Mouse (Mus musculus): ENCODE results near the gene Pitpnc1. TPM values are rescaled to one million over a fixed set of nuclear protein-coding genes. Genes with fewer than 3 reads are reported as not detected.

The Pitpnc1 gene
- total RNA-seq, 1 experiment from 2014 or later = 20.4 TPM

DNA sequence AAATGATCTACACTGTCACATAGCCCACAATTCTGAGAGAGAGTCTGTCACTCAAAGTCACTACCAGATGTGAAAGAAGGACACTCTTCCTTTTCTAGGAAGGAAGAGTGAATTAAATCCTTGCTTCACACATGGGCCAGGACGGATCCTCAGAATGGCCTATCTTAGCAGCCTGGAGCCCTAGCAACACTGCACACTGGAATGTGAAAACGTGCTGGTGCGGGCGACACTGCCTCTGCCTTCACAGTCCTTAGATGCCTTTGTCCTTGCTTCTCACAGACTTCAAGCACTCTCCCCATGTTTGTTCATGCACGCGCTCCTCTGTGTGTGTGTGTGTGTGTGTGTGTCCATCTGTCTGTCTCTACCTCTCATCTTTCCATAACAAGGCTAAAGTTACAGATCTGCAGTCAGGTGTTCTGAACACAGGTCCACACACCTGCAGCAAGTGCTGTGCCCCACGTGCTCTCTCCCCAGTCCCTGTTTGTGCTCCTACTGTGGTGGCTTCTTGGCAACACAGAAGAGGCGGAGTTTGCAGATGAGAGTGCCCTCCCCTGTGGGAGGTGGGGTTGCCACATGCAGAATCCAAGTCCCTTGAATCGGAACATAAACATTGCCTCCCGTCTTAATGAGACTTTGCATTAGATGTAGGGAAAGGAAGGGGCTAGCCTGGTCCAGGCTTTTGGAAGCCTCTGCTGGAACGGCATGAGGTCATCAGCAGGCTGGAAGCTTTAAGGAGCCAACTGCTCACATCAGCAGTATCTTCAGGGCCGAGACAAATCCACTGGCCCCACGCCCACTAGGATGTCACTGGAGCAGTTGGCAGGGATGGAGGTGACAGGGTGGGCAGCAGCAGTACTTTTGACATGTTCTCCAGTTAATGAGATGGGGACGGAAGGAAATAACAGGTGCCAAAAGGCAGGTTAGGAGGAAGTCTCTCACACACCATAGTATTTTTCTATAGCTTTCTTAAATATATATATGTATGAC, 144.5 kb downstream of the Pitpnc1 start:
- no peak for DNase-seq

DNA sequence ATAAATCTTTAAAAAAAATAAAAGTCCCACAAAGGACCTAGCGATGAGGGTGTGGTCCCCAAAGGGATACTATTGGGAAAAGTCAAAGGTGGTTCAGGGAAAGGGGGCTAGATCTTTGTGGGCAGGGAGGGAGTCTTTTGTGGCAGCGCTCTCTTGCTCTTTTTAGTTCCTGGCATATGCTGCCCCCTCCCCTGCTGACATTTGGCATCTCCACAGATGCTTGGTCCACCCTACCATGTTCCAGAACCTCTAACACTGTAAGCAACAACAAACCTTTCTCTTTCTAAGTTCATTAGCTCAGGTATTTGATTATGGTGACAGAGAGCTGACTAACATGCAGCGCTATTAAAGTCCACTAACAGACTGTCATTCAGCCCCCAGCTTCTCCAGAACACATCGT, 145.3 kb downstream of the Pitpnc1 start:
- no peak for DNase-seq

DNA sequence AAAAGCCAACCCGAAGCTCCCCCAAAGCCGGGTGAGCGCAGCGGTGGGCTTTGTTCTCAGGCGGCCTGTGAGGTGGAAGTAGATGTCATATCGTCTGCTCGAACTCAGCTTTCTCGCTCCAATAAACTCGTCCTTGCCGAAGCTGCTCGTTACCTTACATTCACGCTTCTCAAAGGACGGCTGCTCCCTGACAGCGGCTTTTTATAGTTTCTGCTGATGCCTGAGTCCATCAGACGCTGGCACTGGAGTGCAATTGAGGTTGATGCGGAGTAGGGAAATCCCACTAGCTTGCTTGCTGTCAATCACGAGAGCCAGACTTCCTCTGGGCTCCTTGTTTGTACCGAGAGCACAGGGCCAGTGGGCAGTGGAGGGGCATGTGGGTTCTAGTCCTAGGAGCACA, 147.3 kb downstream of the Pitpnc1 start:
- DNase-seq = no peak

DNA sequence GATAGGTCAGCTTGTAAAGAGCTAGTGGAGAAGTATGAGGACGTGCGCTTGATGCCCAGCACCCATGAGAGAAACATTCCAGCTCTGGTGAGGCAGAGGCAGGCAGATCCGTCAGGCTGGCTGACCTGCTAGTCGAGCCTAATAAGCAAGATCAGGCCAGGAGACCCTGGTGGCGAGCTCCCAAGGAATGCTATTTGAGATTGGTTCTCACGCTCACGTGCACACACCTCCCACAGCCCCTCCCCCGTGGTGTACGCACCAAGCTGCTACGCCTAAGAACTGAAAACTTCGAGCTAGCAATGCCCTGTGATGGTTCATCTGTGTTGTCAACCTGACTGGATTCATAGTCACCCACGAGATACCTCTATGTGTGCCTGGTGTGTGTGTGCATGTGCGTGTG, 148.3 kb downstream of the Pitpnc1 start:
- DNase-seq = no peak

DNA sequence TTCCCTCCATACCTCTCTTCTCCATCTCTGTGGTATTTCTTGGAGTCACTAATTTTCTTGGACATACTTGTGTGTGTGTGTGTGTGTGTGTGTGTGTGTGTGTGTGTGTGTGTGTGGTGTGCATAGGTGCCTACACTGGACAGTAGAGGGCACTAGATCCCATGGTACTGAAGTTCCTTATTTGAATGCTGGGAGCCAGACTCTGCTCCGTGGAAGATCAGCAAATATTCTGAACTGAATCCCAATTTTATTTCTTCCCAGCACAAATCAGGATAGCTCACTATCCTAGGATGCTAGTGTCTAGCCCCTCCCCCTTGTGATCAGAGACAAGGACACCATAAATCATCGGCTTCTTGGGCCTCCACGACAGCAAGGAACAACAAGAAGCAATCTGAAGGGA, 148.7 kb downstream of the Pitpnc1 start:
- no peak for DNase-seq

DNA sequence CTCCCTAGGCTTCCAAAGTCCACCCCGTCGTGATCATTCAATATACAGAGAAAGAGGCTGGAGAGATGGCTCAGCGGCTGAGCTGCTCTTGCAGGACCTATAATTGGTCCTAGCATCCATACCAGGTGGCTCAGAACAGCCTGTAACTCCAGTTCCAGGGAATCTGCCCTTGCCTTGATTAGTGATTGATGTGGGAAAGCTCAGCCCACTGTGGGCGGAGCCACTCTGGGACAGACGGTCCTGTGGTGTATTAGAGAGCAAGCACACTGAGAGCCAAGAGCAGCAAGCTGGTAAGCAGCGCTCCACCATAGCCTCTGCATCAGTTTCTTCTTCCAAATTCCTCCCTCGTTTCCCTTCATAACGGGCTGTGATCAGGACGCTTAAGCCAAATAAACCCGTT, 150.6 kb downstream of the Pitpnc1 start:
- DNase-seq = no peak

DNA sequence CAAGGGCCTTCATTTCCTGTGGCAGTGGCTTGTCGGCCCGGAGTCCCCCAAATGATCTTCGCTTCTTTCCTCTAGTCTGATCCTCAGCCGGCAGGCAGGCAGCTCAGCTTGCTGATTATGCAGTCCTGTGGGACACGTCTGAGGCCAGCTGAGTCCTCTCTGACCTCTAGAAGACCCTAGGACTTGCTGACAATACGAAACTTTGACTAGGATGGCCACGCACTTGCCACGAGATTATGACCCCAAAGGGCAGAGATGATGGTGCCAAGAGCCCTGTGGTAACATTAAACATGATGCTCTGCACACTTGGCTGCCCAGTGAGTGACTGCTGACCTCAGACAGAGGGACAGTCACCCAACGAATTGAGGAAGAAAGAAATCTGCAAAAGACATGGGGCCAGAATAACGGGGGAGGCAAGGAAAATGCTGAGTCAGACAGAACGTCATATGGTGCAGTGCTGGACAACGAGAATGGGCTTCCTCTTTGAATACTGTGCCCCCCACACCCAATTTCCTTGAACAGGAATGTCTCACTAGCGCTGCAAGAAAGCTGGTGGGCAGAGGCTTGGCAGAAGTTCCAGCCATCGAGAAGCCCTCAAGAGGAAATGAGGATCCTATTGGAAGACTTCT, 152.7 kb downstream of the Pitpnc1 start:
- DNase-seq = no peak

DNA sequence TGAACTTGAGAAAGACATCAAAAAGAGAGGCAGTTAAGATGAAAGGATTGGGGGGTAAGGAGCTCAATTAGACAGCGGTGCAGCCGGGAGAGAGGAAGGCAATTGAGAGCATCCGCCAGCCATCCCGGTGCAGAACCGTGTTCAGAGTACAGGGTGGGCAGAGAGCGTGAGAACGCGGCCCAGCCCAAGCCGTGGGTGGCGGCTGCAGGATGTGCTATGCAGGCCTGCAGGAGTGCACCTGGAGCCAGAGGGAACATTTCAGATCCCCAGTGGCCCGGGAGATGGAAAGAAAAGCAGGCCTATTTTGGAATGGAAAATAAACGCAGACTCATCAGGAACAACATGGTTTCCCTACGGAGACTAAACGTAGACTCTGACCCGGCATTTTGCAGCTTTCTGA, 155.0 kb downstream of the Pitpnc1 start:
- DNase-seq = no peak

DNA sequence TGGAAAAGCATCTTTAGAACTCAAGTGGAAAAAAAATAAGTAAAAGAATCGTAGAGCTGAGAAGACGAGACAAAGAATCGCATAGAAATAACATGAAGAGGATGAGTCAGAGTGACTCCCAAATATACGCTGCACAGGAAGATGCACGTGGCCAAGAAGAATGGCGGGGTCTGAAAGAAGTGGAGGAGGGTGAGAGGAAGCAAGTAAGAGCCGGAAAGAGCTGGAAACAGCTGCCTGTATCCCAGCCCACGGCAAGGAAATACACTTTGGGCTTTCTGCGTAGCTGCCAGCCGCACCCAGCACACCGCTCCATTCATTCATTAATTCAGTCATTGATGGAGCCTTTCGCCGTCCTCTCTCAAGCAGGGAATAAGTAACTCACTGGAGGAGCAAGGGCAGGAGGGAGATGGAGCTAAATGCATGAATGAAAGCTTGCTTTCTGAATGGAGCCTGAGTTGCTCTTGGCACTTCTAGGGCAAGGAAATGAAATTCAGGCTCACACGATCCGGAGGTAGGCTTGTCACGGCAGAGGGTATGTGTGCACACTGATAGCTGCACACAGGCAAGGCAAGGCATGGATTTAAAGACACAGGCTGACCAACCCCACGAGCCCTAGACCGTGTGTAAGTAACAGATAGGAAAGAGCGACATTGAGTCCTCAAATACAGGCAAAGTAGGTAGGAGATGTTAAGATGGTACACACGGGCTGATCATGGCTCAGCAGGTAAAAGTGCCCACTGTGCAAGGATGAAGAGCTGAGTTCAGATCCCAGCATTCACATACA, 160.0 kb downstream of the Pitpnc1 start:
- DNase-seq = no peak

DNA sequence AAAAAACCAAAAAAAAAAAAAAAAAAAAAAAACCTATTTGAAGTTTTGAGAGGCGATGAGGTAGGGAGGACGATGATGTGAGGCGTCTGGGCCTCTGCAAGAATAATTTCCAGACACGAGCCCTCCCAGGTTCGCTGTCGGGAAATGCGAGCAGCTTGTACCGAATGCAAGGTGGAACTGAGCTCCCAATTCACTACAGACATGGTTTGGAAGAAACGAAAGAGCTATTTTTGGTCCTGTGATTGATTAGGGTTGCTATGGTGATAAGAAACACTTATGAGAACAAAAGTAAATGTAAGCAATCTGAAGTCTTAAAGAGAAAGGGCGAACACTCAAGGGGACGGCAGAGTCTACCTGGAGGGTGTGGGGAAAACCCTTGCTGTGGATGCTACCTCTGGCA, 164.3 kb downstream of the Pitpnc1 start:
- DNase-seq = no peak

DNA sequence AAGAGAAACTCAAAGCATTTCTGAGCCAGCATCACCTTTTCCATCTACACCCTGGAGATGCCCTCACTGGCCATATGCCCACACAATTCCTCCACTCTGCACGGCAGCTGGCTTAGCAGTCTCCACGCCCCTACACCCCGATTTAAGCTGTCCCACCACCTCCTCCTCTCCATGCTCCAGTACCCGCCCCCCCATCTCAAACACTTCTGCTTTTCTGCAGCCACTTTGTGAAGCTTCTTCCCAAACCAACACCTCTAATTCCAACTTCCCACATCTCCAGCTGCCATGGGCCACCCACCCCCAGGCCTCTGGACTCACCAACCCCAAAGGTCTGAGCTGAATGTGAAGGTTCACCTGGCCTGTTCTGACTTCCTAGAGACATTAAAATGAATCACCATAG, 168.4 kb downstream of the Pitpnc1 start:
- DNase-seq = no peak

DNA sequence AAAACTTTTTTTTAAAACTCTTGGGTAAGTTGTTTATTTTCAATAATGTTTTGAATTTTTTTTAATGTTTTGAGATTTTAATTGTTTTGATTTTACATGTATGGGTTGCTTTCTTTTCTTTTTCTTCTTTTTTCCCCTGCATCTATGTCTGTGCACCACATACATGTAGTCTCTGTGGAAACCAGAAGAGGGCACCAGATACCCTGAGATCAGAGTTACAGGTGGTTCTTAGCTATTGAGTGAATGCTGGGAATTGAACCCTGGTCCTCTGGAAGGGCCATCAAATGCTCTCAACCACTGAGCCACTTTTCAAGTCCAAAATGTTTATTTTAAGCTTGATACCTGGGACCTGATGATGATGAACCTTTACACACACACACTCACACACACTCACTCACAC, 170.3 kb downstream of the Pitpnc1 start:
- DNase-seq = no peak

DNA sequence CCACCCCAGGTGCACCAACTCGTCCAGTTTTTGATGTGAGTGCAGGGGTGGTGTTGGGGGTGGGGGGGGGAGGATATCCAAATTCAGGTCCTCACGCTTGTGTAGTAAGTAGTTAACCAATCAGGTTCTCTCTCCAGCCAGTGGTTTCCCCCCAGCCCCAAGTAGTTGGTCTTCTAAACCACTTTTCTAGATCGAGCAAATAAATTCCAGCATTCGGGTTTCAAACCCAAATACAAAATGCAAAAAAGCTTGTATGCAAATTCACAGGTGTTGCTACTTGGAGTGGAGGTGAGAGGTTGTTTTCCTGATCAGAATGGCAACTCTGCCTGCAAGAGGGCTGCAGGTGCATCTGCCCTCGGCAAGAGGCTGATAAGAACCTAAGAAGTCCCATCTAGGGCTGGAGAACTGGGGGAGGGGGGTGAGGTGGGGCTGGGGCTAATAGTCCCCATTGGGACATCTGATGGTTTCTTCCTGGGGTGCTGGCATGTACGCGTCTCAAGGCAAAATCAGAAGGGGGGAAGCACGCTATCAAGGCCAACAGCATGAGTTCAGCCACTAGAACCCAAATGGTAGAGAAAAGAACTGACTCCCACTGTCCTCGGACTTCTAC, 170.9 kb downstream of the Pitpnc1 start:
- no peak for DNase-seq

DNA sequence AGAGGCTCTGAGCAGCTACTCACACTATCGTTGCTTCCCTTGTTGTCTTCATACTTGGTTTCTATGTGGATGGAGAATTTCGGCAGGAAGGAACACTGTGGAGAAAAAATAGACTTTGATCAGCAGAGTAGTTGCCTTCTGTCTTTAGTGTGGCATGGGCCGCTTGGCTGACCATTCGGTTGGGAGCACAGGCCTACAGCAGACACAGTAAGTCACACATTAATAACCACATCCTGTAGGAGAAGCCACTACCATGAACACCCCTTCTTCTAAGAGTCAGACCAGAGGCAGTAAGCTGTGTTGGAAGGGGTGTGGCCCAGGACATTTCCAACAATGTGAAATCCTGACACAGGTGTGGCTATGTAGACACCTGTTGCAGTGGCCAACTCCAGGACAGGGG, 174.3 kb downstream of the Pitpnc1 start:
- no peak for DNase-seq

DNA sequence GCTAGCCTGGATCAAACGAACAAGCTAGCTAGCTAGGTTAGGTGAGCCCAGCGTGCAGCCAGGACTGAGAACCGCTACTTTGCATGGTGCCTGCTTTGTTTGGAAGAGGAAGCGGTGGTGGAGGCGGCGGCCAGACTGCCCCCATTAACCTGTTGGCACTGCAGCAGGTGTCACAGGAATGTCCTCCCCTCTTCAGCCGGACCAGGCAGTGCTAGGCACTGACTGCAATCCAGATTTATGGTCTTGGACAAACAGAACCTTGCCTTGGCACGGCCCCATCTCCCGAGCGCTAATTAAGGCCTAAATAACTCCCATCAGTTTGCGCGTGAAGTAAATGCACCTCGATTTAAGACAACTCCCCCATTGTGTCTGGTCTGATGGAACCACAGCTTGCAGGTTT, 178.5 kb downstream of the Pitpnc1 start:
- no peak for DNase-seq

DNA sequence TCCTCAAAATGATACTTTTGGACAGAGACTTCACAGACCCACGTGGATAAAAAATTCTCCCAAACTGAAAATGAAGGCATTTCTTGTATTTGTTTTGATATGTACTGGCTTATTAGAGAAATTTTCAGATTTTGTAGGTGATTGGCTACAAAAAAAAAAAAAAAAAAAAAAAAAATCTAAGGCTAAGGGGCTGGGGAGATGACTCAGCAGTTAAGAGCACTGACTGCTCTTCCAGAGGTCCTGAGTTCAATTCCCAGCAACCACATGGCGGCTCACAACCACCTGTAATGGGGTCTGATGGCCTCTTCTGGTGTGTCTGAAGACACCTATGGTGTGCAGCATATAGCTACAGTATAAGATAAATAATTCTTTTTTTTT, 182.3 kb downstream of the Pitpnc1 start:
- DNase-seq = no peak

DNA sequence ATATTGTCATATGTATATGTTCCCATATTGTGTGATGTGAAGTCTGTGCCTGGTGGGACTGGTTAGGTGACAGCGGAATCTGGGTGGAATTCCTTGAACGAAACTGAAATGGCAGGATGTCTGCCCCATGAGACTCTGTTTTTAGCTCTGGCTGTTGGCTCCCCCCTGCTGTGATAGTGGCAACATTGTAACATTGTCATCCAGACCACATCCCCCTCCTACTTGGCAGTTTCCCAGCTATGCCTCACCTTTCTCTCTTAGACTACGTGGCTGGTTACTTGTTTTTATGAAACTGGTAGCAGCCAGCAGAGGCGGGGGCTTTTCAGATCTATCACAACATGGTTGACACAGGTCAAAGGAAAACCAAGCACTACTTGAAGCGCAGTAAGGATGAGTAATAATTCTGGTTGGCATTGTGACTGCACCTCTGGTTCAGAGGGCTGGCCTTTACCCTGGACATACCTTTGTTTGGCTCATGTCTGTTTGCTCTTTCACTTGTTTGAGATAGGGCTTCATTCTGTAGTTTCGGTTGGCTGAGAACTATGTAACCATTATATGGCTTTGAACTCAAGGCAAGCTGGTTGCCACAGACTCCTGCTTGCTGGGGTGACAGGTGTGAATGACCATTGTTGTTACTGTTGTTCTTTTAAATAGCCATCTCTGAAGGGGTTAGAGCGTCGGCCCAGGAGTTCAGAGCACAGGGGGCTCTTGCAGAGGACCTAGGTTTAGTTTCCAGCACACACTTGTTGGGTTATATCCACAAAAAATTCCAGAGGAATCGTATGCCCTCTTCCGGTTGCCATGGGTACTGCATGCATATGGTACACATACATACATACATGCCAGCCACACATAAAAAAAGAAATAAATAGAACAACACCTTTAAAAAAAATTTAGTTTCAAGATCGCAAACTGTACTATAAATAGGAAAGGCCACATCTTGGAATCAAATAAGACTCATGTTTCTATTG, 183.0 kb downstream of the Pitpnc1 start:
- no peak for DNase-seq

DNA sequence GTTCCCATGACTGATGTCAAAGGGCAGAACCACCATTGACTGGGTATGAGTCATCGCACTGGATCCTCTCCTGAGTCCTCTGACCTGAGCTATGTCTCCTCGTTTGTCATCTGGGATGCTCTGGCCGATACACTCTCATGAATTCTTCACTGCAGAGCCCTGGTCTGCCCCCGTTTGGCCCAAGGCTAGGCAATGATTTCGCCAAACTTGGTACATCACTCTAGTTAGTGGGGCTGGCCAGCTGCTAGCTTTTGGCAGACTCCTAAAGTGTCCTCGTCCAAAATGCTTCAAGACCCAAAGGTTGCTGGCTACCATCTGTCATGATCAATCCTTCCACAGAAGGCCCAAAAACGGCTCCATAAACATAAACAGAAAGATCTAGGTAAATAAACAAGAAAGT, 184.8 kb downstream of the Pitpnc1 start:
- no peak for DNase-seq

DNA sequence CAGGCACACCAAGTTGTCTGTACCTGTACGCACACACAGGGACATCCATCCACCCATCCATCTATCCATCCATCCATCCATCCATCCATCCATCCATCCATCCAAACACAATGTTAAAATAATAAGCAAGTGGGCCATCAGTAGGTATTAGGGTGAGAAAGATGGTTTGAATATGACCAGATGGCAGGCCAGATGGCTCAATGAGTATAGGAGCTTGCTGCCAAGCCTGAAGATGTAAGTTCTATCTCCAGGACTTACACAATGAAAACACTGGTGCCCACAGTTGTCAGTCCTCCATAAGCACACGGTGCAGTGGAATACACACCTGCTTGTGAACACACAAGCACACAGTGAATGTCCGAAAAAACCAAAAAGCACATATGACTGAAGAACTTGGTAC, 186.9 kb downstream of the Pitpnc1 start:
- DNase-seq = no peak

DNA sequence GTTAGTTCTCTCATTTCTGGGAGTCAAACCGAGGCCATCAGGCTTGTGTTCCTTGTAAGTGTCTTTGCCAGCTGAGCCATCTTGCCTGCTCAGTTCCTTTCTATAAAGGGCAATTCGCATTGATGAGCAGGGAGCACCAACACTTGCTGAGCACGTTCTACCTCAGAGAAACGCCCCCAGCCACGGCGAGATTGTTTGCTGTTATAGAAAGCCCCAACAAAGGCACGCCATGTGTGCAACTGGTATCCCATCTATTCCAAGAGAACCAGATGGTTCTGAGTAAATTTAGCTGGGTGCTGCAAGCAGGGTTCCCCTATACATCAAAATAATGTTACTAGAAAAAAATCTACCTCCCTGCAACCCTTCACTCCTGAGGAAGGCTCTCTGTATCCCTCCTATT, 188.0 kb downstream of the Pitpnc1 start:
- no peak for DNase-seq

DNA sequence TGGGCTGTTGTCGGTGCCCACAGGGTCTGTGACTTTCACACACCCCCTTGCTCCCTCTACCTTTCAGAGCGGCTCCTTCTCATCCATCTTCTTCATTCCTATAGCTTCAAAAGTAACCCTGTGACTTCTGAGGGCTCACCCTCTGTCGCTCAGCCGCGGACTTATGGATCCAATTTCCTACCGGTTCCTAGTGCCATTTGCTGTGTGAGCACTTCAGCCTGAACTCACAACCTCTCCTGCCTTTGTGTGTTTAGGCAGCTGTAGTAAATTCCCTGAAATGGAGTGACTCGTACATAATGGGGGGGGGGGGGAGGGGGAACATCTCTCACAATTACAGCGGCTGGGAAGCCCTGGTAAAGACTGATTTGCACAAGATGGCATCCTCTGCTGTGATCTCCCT, 191.2 kb downstream of the Pitpnc1 start:
- no peak for DNase-seq
